Mouse (Mus musculus) A20 (cell line): ENCODE measurements at regions not wholly inside any gene's neighbourhood (a gene's known extent, or its start where the extent isn't known, plus 50 kb on each side); places are given as distances from the start of the nearest gene placed in this dataset.

Experiments used
- DNase-seq: peaks from one replicate; pipeline ENCODE4 v3.0.0-alpha.2; 2011; ENCODE audit warnings: low read depth, low spot score

GRCm38 (mm10) chr16:93018766-93019165 lies 192.8 kb upstream of the Runx1 start:
- DNase-seq: no peak

- DNase-seq: no peak
Measured at GRCm38 (mm10) chr16:93017025-93017424, 191.1 kb upstream of the Runx1 start.

GRCm38 (mm10) chr16:93015636-93016035 lies 189.7 kb upstream of the Runx1 start:
- no peak for DNase-seq

DNA sequence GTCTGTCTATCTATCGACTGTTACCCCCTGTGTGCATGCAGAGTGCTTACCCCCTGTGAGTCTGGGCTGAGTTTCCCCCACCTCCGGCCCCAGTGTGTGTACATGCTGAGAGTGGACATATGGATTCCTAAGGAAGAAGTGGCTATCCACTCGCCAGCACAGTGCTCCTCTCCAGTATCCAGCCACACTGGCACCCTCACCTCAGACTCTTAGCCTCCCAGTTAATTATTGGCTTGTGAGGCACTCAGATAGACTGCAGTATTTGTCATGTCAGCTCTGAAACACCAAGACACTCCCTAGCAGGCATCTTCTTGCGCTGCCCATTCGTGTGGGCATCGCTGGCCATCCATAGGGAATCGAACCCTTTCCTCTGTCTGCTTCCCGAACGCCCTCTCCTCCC lies 189.0 kb upstream of the Runx1 start:
- no peak for DNase-seq

DNA sequence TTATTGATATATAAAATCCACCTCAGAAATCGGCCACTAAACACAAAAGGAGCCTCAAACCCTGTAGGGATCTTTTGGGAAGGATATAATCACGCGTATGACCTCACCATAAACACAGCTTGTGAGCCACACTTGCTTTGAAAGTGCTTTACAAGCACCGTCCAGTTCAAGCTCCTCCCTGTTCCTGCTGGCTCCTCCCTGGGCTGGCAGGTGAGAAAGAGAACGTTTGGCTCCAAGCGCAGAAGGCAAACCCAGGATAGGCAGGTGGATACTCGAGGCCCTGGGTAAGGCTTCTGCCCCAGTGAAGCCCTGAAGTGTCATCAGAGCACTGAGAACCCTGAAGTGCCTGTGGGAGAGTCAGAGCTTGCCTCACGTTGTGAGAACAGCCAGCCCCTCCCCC lies 187.9 kb upstream of the Runx1 start:
- no peak for DNase-seq

- no peak for DNase-seq
Measured at GRCm38 (mm10) chr16:93013256-93013655, 187.3 kb upstream of the Runx1 start.

GRCm38 (mm10) chr16:93011474-93011873 lies 185.5 kb upstream of the Runx1 start:
- DNase-seq: no peak

GRCm38 (mm10) chr16:93006321-93006984 lies 180.5 kb upstream of the Runx1 start:
- no peak for DNase-seq

DNA sequence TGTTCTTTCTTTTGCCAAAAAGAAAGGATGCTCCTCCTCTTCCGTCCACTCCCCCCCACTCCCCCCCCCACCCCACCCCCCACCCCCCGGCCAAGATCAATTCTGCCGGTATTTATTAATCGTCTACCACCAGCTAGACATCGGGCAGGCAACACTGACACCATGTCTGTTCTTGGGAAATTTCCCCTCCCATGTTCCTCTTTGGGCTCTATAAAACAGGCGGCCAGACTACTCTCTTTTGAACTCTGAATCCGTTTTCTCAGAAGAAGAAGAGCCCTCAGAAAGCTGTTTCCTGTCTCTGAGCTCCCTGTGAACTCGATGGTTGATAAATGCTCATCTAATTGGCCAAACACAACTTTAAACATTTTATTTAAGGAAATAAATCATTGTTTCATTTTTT lies 179.5 kb upstream of the Runx1 start:
- no peak for DNase-seq

DNA sequence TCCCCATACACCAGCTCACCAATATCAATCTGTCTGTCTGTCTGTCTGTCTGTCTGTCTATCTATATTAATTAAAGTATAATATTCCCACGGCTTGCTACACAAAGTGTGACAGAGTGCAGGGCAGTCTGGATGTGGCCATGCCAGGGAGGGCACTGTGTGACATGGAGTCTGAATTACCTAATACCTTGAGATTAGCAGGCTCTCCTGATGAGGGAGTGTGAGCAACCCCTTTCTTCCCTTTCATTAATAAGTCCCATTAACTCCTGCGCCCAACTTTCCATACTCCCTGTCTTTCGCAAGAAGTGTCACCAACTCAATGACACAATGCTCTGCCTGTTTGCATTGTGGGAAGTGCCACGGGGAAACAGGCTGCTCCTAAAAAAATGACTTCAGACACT lies 177.9 kb upstream of the Runx1 start:
- no peak for DNase-seq

DNA sequence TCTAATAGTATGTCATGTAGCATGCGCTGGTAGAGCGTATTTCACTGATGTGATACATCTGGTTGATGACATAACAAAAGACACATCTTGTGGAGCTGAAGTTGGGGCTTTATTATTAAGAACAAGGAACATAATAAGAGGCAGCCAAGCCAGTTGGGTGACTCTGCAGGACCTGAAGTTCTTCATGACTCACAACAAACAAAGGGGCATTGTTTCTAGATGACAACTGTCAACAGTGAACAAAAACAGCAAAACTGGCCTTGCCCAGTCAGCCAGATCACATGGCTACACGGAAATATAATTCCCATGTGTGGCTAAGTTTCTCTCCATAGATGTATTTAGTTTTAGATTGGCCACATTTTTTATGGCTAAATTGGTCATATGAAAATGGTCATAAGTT lies 172.7 kb upstream of the Runx1 start:
- no peak for DNase-seq

DNA sequence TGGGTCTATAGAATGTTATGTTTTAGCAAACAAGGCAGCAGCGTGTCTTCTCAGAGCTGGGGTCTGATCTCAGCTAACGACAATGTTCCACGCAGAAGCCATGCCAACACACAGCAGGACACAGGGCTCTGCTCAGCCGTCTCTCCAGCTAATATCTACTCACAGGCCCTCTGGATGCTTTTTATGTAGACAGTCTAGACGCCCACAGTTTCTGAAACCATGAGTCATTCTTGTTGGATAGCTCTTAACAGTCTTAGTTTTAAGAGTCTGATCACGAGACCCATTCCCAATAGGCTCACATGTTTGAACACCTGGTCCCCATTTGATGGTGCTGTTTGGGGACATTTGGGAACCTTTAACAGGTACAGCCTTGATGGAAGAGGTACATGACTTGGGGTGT lies 171.7 kb upstream of the Runx1 start:
- no peak for DNase-seq

DNA sequence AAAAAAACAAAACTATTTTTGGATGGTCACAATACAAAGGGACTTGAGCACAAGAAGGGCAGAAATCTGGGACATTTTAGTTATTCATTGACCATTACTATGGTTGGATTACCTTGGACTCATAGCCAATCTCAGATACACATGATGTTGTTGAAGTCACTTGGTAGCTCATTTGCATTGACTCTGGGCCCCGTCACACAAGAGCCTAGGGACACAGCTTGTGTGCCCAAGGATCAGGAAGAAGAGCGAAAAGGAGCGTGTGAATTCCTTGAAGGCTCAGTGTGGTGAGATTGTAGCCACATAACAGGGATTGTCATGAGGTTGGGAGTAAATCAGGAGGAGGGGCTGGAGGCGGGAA lies 170.0 kb upstream of the Runx1 start:
- no peak for DNase-seq

DNA sequence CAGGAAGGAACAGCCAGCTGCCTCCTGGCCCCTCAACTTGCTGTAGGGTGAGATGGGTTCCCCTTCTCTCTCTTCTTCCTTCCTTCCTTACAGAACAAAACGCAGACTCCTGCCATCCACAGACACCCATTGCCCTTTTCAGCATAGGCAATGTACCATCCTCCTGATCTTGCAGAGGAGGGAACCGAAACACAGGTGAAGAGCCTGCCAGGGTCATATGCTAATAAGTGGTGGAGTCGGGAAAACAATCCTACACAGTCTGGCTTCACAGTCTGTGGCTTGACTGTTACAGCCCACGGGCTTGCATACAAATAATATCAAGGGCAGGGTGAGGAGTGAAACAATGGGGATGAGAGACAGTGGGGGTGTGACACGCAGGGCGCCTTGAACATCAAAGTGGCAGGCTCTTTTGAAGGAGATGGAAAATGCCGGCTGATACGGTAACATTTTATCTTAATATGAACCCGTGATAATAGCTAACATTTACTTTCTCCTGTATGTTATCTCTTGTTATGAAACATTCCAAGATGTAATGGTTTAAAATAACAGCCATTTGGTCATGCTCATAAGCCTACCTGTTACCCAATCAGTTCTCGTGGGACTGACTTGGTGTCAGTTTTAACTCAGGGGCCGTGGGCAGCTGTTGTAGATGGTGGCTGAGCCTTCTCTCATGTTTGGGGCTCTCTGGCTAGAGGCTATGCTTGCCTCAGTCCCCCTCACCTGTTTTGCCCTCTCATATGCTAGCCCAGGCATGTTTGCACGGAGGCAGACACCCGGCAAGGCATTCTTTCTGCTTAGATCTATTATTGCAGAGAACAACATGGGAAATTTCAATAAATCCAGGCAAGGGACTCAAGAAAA lies 169.4 kb upstream of the Runx1 start:
- no peak for DNase-seq

GRCm38 (mm10) chr16:92992876-92993275 lies 166.9 kb upstream of the Runx1 start:
- no peak for DNase-seq

GRCm38 (mm10) chr16:92991405-92991804 lies 165.5 kb upstream of the Runx1 start:
- DNase-seq: no peak

DNA sequence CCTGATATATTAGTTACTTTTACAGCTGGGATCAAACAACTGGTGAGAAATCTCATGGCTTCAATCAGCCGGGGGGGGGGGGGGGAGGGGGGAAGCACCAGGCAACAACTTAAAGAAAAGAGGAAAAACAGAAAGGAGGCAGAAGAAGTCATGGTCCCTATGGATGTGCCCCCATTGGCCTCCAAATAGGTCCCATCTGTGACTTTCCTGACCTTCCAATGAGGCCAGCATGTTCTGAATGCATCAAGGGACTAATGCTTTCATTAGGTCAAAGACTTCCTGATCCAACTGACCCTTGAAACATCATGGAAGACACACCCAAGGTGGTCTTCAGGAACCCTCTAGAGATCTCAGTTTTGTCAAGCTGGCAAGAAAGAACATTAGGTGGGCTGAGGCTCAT lies 162.5 kb upstream of the Runx1 start:
- DNase-seq: no peak

DNA sequence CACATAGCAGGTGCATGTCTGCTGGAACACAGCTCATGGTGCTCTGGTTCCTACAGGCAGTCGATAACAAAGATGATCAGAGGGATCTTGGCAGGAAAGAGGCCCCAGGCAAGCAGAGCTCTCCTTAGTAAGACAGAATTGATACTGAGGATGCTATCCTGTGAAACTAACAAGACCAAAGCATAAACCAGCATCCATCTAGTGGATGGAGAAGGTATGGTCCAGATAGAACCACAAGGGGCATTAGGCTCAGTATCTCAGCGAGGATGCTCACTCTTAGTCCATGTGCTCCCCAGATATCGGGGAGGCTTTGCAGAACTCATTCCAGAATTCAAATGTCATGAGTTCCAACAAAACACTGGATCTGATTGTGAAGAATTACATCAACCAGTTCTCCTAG lies 162.1 kb upstream of the Runx1 start:
- DNase-seq: no peak

- no peak for DNase-seq
Measured at GRCm38 (mm10) chr16:92985768-92986167, 159.8 kb upstream of the Runx1 start.

GRCm38 (mm10) chr16:92982934-92983333 lies 157.0 kb upstream of the Runx1 start:
- DNase-seq: no peak

DNA sequence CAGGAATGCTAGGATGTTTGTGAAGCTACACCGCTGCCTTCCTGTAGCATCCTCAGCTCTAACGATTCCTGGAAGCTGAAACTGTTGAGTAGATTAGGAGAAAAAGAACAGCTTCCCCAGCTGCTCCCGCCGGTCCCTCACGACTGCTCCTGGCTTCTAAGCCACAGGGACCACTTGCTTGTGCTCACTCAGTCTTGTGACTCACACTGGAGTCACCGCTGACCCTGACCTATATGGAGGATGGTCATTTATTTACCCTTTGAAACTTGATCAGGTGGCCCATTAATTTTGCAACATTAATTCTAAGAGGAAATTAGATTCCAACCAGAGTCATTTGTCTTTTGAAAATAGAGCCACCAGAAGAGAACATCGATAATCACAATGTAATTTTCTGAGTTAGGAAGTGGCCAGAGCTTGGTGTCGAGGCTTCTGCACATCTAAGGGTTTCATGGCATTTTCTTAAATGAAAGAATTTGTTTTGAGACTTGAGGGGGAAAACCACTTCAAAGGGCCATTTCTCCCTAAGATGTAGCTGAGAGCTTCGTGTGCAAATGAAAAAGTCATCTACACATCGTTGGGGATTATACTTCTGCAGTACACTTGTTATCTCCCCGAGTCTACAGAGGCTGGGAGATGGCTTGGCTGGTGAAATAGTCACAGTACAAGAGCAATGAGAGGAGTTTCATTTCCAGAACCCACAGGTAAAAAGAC lies 153.8 kb upstream of the Runx1 start:
- DNase-seq: no peak

DNA sequence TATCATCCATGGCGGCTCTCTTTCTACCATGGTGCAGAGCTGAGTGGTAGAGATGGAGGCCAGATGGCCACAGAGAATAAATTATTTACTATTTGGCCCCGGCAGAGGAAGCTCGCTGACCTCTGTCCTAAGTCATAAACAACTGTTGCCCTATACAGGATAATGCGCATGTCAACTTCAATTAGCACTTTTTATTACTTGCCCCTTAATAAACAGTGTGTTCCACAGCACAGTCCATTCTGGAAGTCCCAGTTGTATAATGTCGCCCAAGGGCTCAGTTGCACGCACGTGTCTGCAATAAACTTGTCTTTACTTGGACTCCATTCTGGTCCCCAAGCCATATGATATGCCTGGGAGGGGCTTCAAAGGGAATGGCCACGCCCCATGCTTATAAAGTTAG lies 150.1 kb upstream of the Runx1 start:
- DNase-seq: no peak

GRCm38 (mm10) chr16:92975090-92975489 lies 149.1 kb upstream of the Runx1 start:
- DNase-seq: no peak
